In the genomic region with DNA sequence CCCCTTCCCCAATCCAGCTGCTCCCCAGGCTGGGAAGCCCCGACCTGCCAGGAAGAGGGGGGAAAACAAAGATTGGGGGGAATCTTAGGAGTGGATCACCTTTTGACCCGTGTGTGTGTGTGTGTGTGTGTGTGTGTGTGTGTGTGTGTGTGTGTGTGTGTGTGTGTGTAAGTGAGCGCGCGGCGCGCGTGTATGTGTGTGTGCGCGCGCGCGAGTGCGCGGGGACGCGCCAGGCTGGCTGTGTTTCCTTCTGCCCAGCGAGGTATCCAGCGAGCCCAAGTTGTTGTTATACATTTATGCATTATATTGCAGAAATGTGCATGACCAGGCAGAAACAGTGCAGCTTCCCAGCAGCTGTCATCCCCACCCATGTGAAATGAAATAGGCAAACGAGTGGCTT, we compare ENCODE assay signal across 8 mouse cellular contexts. TPM values are rescaled to one million over a fixed set of nuclear protein-coding genes. Genes with fewer than 3 reads are reported as not detected.
DNase-seq lines count a peak whose midpoint lies in the region; ATAC-seq and TF ChIP-seq lines count a peak whose summit lies in the region.

No protein-coding gene starts in this region.

- no peak for ATAC-seq in embryonic facial prominence, embryonic 11.5 days (replicated peaks; ENCODE audit: insufficient number of reproducible peaks, low FRiP score, low TSS enrichment, low read depth)
- ATAC-seq in intestine, embryonic 15.5 days, result no peak
- no peak for ATAC-seq in midbrain, embryonic 13.5 days
- no peak for ATAC-seq in megakaryocyte-erythroid progenitor cell, adult 5-6 weeks (replicated peaks; ENCODE audit: low FRiP score, low TSS enrichment, poor library complexity, severe bottlenecking)

- under 1% methylated on average over 19 of the region's 20 CpGs for WGBS in embryonic facial prominence, embryonic 11.5 days
- WGBS in intestine, embryonic 15.5 days, result under 1% methylated on average over 20 of the region's 20 CpGs
- WGBS in midbrain, embryonic 13.5 days, result 0% methylated on average over 12 of the region's 20 CpGs

- peaks cover 9% of the 10 kb centered on the region for H3K9me3 ChIP-seq in E14TG2a.4 (ENCODE audit: low read length)
- H3K9me3 ChIP-seq in embryonic facial prominence, embryonic 11.5 days (replicated peaks; ENCODE audit: control insufficient read depth, low read length), result no peaks in the 10 kb centered on the region
- H3K9me3 ChIP-seq in intestine, embryonic 15.5 days, result no peaks in the 10 kb centered on the region
- no peaks in the 10 kb centered on the region for H3K9me3 ChIP-seq in midbrain, embryonic 13.5 days

- DNase-seq in kidney, adult 8-10 months, result peak; percentile 16 to 36
- DNase-seq in kidney, postnatal 4 days, result no peak
- DNase-seq in embryonic facial prominence, embryonic 11.5 days (ENCODE audit: low spot score), result no peak
- no peak for DNase-seq in gastrocnemius, adult 18-20 months (ENCODE audit: low spot score)

- peak overlapping the region; percentile 97 for H3K9ac ChIP-seq in embryonic facial prominence, embryonic 11.5 days (replicated peaks; ENCODE audit: low read length)
- peak overlapping the region; percentile 87 for H3K9ac ChIP-seq in intestine, embryonic 15.5 days
- peak overlapping the region; percentile 97 for H3K9ac ChIP-seq in midbrain, embryonic 13.5 days (replicated peaks)

- H3K27ac ChIP-seq in embryonic facial prominence, embryonic 11.5 days (replicated peaks; ENCODE audit: low read depth, low read length), result peak overlapping the region; percentile 81
- H3K27ac ChIP-seq in intestine, embryonic 15.5 days, result peak overlapping the region; percentile 99
- H3K27ac ChIP-seq in midbrain, embryonic 13.5 days, result peak overlapping the region; percentile 100

- TF ChIP-seq CTCF in E14TG2a.4 (conservative IDR thresholded peaks at IDR 0.05; ENCODE audit: low read length), result no peak

- peak overlapping the region; percentile 93 for H3K4me3 ChIP-seq in E14TG2a.4 (replicated peaks; ENCODE audit: low read length)
- peak overlapping the region; percentile 86 for H3K4me3 ChIP-seq in embryonic facial prominence, embryonic 11.5 days (ENCODE audit: low read depth, low read length)
- peak overlapping the region; percentile 83 for H3K4me3 ChIP-seq in intestine, embryonic 15.5 days (replicated peaks)
- peak overlapping the region; percentile 86 for H3K4me3 ChIP-seq in midbrain, embryonic 13.5 days (replicated peaks)

- H3K27me3 ChIP-seq in E14TG2a.4 (ENCODE audit: insufficient read depth, low read length), result peaks cover 60% of the 10 kb centered on the region
- H3K27me3 ChIP-seq in embryonic facial prominence, embryonic 11.5 days (ENCODE audit: control insufficient read depth, insufficient read depth, low read length), result no peaks in the 10 kb centered on the region
- no peaks in the 10 kb centered on the region for H3K27me3 ChIP-seq in intestine, embryonic 15.5 days (replicated peaks)
- H3K27me3 ChIP-seq in midbrain, embryonic 13.5 days, result 0 out of 2 replicates have a peak, but pooled peaks cover 2% of the 10 kb centered on the region

- peaks cover 19% of the 10 kb centered on the region; the same call in 1 of the 2 replicates for H3K4me1 ChIP-seq in E14TG2a.4 (replicated peaks; ENCODE audit: low read depth, low read length)
- H3K4me1 ChIP-seq in embryonic facial prominence, embryonic 11.5 days (ENCODE audit: control insufficient read depth, insufficient read depth, low read length), result no peaks in the 10 kb centered on the region
- H3K4me1 ChIP-seq in intestine, embryonic 15.5 days (replicated peaks), result no peaks in the 10 kb centered on the region
- peaks cover 17% of the 10 kb centered on the region for H3K4me1 ChIP-seq in midbrain, embryonic 13.5 days (replicated peaks)

- no peaks in the 10 kb centered on the region for H3K36me3 ChIP-seq in E14TG2a.4 (ENCODE audit: insufficient read depth, low read length)
- H3K36me3 ChIP-seq in embryonic facial prominence, embryonic 11.5 days (replicated peaks; ENCODE audit: control insufficient read depth, insufficient read depth, low read depth, low read length), result no peaks in the 10 kb centered on the region
- no peaks in the 10 kb centered on the region for H3K36me3 ChIP-seq in intestine, embryonic 15.5 days
- H3K36me3 ChIP-seq in midbrain, embryonic 13.5 days, result no peaks in the 10 kb centered on the region

- peak overlapping the region; percentile 90 for H3K4me2 ChIP-seq in embryonic facial prominence, embryonic 11.5 days (ENCODE audit: low read depth, low read length)
- H3K4me2 ChIP-seq in intestine, embryonic 15.5 days (replicated peaks), result peak overlapping the region; percentile 92
- H3K4me2 ChIP-seq in midbrain, embryonic 13.5 days (replicated peaks), result peak overlapping the region; percentile 83

RNA-seq across cellular contexts. Expression of a gene that starts 0.3 kb away (rescaled TPM):
- 4.4 TPM in 2 replicates for polyA plus RNA-seq in embryonic facial prominence, embryonic 11.5 days (2014; fragmentation: Nextera tagmentation; extraction: Ambion mirVana)
- 4.1 and 4.9 TPM in 2 replicates for polyA plus RNA-seq in intestine, embryonic 15.5 days (2015; fragmentation: Nextera tagmentation; extraction: Ambion mirVana)
- polyA plus RNA-seq in midbrain, embryonic 13.5 days (2015; fragmentation: Nextera tagmentation; extraction: Ambion mirVana), result 8.3 and 8.6 TPM in 2 replicates
- 8.5 and 10.6 TPM in 2 replicates for total RNA-seq in megakaryocyte-erythroid progenitor cell, adult 5-6 weeks (2014; fragmentation: Nextera tagmentation)
- total RNA-seq in megakaryocyte-erythroid progenitor cell, adult 5-6 weeks (2017), result 4.4 and 7.6 TPM in 2 replicates
- total RNA-seq in gastrocnemius, adult 18-20 months (2021), result 1 to 10 TPM; 2.3 to 2.6 TPM

Comparison
In these comparisons a context has a peak if more than half of its experiments do, and no peak if none do; other contexts are left out.
1. DNase-seq: peak in kidney, adult 8-10 months (2 of 2); none in kidney, postnatal 4 days (0 of 2), embryonic facial prominence, embryonic 11.5 days (single experiment) and gastrocnemius, adult 18-20 months (single experiment).
2. Peak in every context shown above with its lines, with median percentiles within 50 percentile points of each other: H3K4me3 ChIP-seq, H3K27ac ChIP-seq, H3K4me2 ChIP-seq and H3K9ac ChIP-seq.